Mouse (Mus musculus): Measurements from ENCODE around the gene Pacs2. TPM values are rescaled to one million over a fixed set of nuclear protein-coding genes. Genes with fewer than 3 reads are reported as not detected.
A peak's percentile ranks its signal among the peaks of the same experiment; 100 is the strongest.

The Pacs2 gene
- polyA plus RNA-seq, 1 experiment from 2014 or later: 26.8 TPM

DNA sequence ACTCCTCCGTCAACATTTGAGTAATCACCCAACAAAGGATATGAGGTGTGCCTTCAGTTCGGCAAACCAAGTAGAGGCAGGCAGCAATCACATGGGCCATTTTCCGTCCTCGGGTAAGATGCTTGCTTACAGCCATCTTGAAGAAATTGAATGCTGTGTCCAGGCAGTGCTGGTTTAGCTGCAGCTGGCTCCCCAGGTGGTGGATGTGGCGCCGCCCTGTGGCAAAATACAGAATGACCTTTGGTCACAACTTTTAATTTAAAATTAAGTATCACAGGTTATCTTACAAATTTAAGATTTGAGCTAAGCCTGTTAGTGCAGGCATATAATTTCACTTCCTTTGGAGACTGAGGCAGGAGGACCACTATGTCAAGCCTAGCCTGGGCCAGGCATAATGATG is 26.4 kb upstream of the Pacs2 start:
- Histone ChIP-seq H3K9ac (no peak overlapping the region), H3K4me2 (replicated peaks) (no peak overlapping the region), H3K4me3 (replicated peaks; ENCODE audit: low read length) (no peak overlapping the region), H3K36me3 (replicated peaks; ENCODE audit: control insufficient read depth, insufficient read depth) (peaks cover 66% of the 10 kb centered on the region), H3K27ac (no peak overlapping the region), H3K4me1 (replicated peaks; ENCODE audit: control insufficient read depth, insufficient read depth, low read length) (no peaks in the 10 kb centered on the region), H3K27me3 (ENCODE audit: control insufficient read depth, insufficient read depth, low read length) (no peaks in the 10 kb centered on the region), H3K9me3 (ENCODE audit: control insufficient read depth, low read length) (no peaks in the 10 kb centered on the region)
- WGBS: 73% methylated on average over 6 of the region's 6 CpGs
- DNase-seq (ENCODE audit: low spot score) (no peak), ATAC-seq (ENCODE audit: low FRiP score) (no peak)

DNA sequence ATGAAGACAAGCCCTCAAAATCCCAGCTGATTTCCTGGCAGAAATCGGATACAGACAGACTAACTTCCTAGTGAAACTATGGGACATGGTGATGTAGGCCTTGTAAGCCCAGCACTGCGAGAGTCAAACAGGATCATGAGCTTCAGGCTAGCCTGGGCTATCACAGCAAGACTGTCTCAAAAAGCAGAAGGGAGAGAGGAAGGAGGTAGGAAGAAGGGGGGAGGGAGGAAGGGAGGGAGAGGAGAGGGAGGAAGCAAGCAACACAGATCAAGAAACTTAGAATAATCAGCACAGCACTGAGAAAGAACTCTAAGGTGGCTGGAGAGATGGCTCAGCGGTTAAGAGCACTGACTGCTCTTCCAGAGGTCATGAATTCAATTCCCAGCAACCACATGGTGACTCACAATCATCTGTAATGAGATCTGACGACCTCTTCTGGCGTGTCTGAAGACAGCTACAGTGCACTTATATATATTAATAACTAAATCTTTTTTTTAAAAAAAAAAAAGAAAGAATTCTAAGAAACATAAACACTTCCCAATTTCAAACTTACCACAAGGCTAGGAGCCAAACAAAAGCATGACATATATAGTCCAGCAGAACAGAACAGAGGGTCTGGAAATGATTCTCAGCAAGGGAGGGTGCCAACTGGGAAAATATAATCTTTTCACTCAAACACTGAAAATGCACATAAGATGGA is 23.5 kb upstream of the Pacs2 start:
- Histone ChIP-seq H3K4me1 (replicated peaks; ENCODE audit: control insufficient read depth, insufficient read depth, low read length) (no peaks in the 10 kb centered on the region), H3K9ac (no peak overlapping the region), H3K27me3 (ENCODE audit: control insufficient read depth, insufficient read depth, low read length) (no peaks in the 10 kb centered on the region), H3K4me3 (replicated peaks; ENCODE audit: low read length) (no peak overlapping the region), H3K9me3 (ENCODE audit: control insufficient read depth, low read length) (no peaks in the 10 kb centered on the region), H3K36me3 (replicated peaks; ENCODE audit: control insufficient read depth, insufficient read depth) (peaks cover 46% of the 10 kb centered on the region), H3K27ac (no peak overlapping the region), H3K4me2 (replicated peaks) (no peak overlapping the region)
- DNase-seq (ENCODE audit: low spot score) (no peak), ATAC-seq (ENCODE audit: low FRiP score) (no peak)
- 91% methylated on average over 5 of the region's 5 CpGs for WGBS

DNA sequence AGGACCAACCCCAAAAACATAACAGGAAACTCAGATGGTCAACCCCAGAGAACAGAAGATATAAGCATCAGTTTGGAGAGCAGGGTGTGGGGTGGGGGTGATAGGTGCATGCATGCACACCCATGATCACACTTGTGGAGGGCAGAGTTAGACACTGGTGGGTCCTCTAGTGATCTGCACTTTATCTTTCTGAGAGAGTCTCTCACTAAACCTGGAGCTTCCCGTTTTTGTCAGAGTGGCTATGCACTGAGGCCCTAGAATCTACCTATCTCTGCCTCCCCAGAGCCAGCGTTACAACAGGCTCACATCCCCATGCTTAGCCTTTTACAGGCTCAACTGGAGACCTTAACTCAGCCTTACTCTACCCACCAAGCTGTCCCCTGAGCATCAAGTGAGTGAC is 22.9 kb upstream of the Pacs2 start:
- peaks cover 40% of the 10 kb centered on the region for H3K36me3 ChIP-seq (replicated peaks; ENCODE audit: control insufficient read depth, insufficient read depth)
- WGBS: 81% methylated on average over 2 of the region's 2 CpGs
- no peak overlapping the region for H3K4me3 ChIP-seq (replicated peaks; ENCODE audit: low read length)
- H3K9ac ChIP-seq: no peak overlapping the region
- no peaks in the 10 kb centered on the region for H3K9me3 ChIP-seq (ENCODE audit: control insufficient read depth, low read length)
- H3K4me1 ChIP-seq (replicated peaks; ENCODE audit: control insufficient read depth, insufficient read depth, low read length): no peaks in the 10 kb centered on the region
- ATAC-seq (ENCODE audit: low FRiP score) (no peak), DNase-seq (ENCODE audit: low spot score) (no peak)
- H3K27me3 ChIP-seq (ENCODE audit: control insufficient read depth, insufficient read depth, low read length): no peaks in the 10 kb centered on the region
- H3K4me2 ChIP-seq (replicated peaks): no peak overlapping the region
- no peak overlapping the region for H3K27ac ChIP-seq

DNA sequence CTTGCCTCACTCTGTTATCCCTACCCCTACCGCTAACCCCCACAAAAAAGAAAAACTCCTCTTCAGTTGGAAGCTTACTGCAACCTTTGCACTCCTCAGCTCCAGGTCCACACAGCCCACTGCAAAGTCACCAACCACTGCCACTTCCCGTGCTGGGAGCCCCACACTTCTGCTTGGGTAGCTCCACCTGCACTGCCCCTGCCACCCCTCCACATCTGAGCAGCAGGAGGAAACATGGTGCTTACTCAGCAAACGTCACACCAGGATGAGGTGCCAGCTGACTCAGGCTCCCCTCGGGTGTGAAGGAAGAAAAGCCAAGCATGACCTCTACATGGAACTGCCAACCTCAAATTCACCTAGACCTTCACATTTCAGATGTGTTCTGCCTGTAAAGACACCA is 20.2 kb upstream of the Pacs2 start:
- H3K36me3 ChIP-seq (replicated peaks; ENCODE audit: control insufficient read depth, insufficient read depth): peaks cover 19% of the 10 kb centered on the region
- 83% methylated on average over 4 of the region's 4 CpGs for WGBS
- H3K9ac ChIP-seq: no peak overlapping the region
- no peaks in the 10 kb centered on the region for H3K27me3 ChIP-seq (ENCODE audit: control insufficient read depth, insufficient read depth, low read length)
- no peaks in the 10 kb centered on the region for H3K9me3 ChIP-seq (ENCODE audit: control insufficient read depth, low read length)
- no peak overlapping the region for H3K27ac ChIP-seq
- ATAC-seq (ENCODE audit: low FRiP score): no peak
- H3K4me3 ChIP-seq (replicated peaks; ENCODE audit: low read length): no peak overlapping the region
- H3K4me1 ChIP-seq (replicated peaks; ENCODE audit: control insufficient read depth, insufficient read depth, low read length): peaks cover 11% of the 10 kb centered on the region
- no peak overlapping the region for H3K4me2 ChIP-seq (replicated peaks)
- no peak for DNase-seq (ENCODE audit: low spot score)

DNA sequence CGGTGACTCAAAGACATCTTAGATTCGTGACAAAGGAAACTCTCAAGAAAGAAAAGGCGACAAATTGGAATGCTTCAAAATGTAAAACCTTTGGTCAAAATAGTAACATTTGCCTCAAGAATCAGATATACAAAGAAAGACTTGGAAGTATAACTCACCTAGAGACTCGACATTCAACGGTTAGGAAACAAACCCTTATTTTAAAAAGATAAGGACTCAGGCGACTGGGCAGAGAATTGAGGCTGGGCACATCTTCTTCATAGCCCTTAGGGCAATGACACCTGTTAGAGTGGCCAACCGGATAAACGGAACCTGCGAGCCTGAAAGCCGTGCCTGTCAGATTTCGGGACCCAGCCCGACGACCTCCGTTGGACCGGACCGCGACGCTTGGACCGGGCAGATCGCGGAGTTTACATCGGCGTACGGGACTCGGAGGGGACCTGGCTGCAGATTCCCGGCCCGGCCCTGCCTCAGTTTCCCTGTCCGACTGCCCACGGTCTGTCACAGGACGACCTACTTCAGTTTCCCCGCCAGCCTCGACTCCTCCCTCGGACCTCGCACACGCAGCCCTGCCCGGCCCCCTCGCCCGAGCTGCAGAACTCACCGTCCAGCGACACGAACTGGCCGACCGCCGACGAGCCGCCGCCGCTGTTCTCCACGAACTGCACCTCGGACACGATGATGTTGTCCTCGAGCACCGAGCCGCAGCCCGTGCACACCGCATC is 14.6 kb upstream of the Pacs2 start:
- peak overlapping the region; percentile 89 for H3K27ac ChIP-seq
- DNase-seq (ENCODE audit: low spot score) (no peak), ATAC-seq (ENCODE audit: low FRiP score) (no peak)
- no peaks in the 10 kb centered on the region for H3K27me3 ChIP-seq (ENCODE audit: control insufficient read depth, insufficient read depth, low read length)
- peak overlapping the region; percentile 92 for H3K4me3 ChIP-seq (replicated peaks; ENCODE audit: low read length)
- H3K36me3 ChIP-seq (replicated peaks; ENCODE audit: control insufficient read depth, insufficient read depth): no peaks in the 10 kb centered on the region
- no peaks in the 10 kb centered on the region for H3K9me3 ChIP-seq (ENCODE audit: control insufficient read depth, low read length)
- H3K9ac ChIP-seq: peak overlapping the region; percentile 94
- 1% methylated on average over 56 of the region's 56 CpGs for WGBS
- H3K4me2 ChIP-seq (replicated peaks): peak overlapping the region; percentile 89
- H3K4me1 ChIP-seq (replicated peaks; ENCODE audit: control insufficient read depth, insufficient read depth, low read length): peaks cover 25% of the 10 kb centered on the region

DNA sequence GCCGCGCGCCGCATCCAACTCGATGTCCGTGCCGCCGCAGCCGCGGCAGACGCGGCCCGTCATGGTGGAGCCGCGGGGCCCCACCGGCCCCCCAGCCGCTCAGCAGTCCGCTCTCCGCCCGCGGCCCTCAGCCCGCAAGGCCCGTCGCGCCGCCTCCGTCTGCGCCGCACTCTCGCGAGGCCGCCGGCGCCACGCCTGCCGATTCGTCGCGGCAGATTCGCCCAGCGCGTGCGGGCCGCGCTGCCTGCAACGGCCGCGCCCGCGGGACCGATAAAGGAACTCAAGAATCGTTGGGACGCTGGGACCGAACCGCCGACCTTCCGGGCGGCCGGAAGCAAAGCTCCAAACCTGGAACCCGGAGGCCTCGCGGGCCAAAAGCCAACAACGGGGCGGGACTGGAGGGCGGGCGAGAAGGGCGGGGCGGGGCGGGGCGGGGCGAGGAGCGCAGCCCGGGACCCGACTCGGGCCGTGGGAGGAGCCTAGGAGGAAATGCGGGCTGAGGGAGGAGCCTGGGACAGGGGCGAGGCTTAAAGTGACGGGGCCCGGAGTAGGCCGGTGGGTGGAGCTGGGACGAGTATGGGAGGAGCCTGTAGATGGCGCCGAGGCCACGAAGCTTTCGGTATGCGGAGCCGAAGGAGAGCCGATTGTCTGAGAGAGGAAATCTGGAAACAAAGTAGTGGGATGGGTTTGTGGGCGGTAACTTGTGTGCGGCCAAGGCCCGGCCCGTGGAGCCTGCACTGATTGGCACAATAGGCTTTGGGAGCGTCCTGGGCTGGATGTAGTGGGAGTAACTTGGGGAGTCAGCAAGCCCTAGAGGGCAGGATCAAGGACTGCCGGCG is 13.8 kb upstream of the Pacs2 start, which contains the start of gene Brf1:
TSS of gene Brf1 (minus strand) at position 411 of the 839 bp plus-strand sequence.
- Histone ChIP-seq H3K9me3 (ENCODE audit: control insufficient read depth, low read length) (no peaks in the 10 kb centered on the region), H3K36me3 (replicated peaks; ENCODE audit: control insufficient read depth, insufficient read depth) (no peaks in the 10 kb centered on the region), H3K9ac (peak within 1 kb of the TSS; percentile 94), H3K27me3 (ENCODE audit: control insufficient read depth, insufficient read depth, low read length) (no peaks in the 10 kb centered on the region), H3K4me3 (replicated peaks; ENCODE audit: low read length) (peak within 1 kb of the TSS; percentile 92), H3K27ac (peak within 1 kb of the TSS; percentile 89), H3K4me1 (replicated peaks; ENCODE audit: control insufficient read depth, insufficient read depth, low read length) (peaks cover 25% of the 10 kb centered on the region), H3K4me2 (replicated peaks) (peak within 1 kb of the TSS; percentile 89)
- ATAC-seq (ENCODE audit: low FRiP score) (peak; percentile 98), DNase-seq (ENCODE audit: low spot score) (peak; percentile 96)
- under 1% methylated on average over 95 of the region's 96 CpGs for WGBS

DNA sequence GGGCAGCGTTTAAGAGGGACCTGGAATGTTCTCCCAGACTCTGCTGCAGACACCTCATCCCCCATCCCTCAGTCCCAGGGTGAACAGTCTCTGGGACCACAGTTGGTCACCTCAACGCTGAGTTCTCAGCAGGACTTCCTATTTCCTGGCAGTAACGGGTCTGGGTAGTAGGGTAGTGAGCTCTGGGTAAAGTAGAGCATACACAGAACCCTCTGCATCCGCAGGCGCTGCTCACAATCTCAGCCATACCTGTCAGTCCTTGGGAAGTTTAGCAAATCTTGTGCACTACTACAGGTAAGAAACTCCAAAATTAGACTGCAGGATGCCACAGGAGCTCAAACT is 13.2 kb upstream of the Pacs2 start:
- ATAC-seq (ENCODE audit: low FRiP score) (no peak; the same call in 1 of the 2 replicates), DNase-seq (ENCODE audit: low spot score) (no peak)
- no peaks in the 10 kb centered on the region for H3K9me3 ChIP-seq (ENCODE audit: control insufficient read depth, low read length)
- H3K9ac ChIP-seq: peak overlapping the region; percentile 94
- peak overlapping the region; percentile 89 for H3K27ac ChIP-seq
- H3K36me3 ChIP-seq (replicated peaks; ENCODE audit: control insufficient read depth, insufficient read depth): no peaks in the 10 kb centered on the region
- WGBS: 9% methylated on average over 5 of the region's 5 CpGs
- H3K27me3 ChIP-seq (ENCODE audit: control insufficient read depth, insufficient read depth, low read length): no peaks in the 10 kb centered on the region
- peak overlapping the region; percentile 92 for H3K4me3 ChIP-seq (replicated peaks; ENCODE audit: low read length)
- peaks cover 25% of the 10 kb centered on the region for H3K4me1 ChIP-seq (replicated peaks; ENCODE audit: control insufficient read depth, insufficient read depth, low read length)
- peak overlapping the region; percentile 89 for H3K4me2 ChIP-seq (replicated peaks)

DNA sequence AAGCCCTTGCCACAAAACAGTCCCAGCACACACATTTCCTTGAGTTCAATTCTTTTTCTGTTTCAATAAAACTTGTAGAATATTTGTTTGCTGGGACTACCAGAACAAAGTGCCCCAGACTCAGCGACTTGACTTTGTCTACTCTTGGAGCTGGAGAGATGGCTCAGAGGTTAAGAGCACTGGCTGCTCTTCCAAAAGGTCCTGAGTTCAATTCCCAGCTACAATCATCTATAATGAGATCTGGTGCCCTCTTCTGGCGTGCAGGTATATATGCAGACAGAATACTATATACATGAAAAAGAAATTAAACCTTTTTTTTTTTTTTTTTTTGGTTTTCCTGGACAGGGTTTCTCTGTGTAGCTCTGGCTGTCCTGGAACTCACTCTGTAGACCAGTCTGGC is 11.6 kb upstream of the Pacs2 start:
- peaks cover 25% of the 10 kb centered on the region for H3K4me1 ChIP-seq (replicated peaks; ENCODE audit: control insufficient read depth, insufficient read depth, low read length)
- no peaks in the 10 kb centered on the region for H3K36me3 ChIP-seq (replicated peaks; ENCODE audit: control insufficient read depth, insufficient read depth)
- no peaks in the 10 kb centered on the region for H3K9me3 ChIP-seq (ENCODE audit: control insufficient read depth, low read length)
- no peak overlapping the region for H3K9ac ChIP-seq
- ATAC-seq (ENCODE audit: low FRiP score): no peak
- no peak overlapping the region for H3K4me2 ChIP-seq (replicated peaks)
- no peak for DNase-seq (ENCODE audit: low spot score)
- 27% methylated on average over 2 of the region's 2 CpGs for WGBS
- no peak overlapping the region for H3K27ac ChIP-seq
- H3K4me3 ChIP-seq (replicated peaks; ENCODE audit: low read length): no peak overlapping the region
- no peaks in the 10 kb centered on the region for H3K27me3 ChIP-seq (ENCODE audit: control insufficient read depth, insufficient read depth, low read length)

DNA sequence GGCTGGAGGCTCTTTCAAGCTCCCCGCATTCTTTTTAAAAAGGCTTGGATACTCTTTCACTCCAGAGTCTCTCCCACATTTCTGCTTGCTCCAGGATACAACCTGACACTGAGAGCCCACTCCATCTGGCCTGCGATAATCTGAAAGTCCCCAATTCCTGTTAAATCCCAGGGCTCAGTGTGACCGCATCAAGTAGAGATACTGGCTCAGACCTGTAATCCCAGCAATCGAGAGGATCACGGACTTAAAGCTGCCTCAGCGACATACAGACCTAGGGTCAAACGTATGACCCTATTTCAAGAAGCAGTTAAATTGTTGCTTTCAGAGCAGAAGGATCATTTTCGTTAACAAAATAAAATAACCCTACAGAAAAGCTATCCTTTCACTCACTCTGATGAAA is 10.3 kb upstream of the Pacs2 start:
- Histone ChIP-seq H3K9me3 (ENCODE audit: control insufficient read depth, low read length) (no peaks in the 10 kb centered on the region), H3K4me2 (replicated peaks) (no peak overlapping the region), H3K9ac (no peak overlapping the region), H3K4me1 (replicated peaks; ENCODE audit: control insufficient read depth, insufficient read depth, low read length) (peaks cover 15% of the 10 kb centered on the region), H3K4me3 (replicated peaks; ENCODE audit: low read length) (no peak overlapping the region), H3K27ac (no peak overlapping the region), H3K27me3 (ENCODE audit: control insufficient read depth, insufficient read depth, low read length) (no peaks in the 10 kb centered on the region), H3K36me3 (replicated peaks; ENCODE audit: control insufficient read depth, insufficient read depth) (no peaks in the 10 kb centered on the region)
- DNase-seq (ENCODE audit: low spot score) (no peak), ATAC-seq (ENCODE audit: low FRiP score) (no peak)
- WGBS: 84% methylated on average over 8 of the region's 8 CpGs

All from hindbrain, embryonic 14.5 days (tissue).